In genomic region chr5:136961334-136961982, GRCm38 (mm10) we compare ENCODE assay signal across 8 mouse cellular contexts. TPM values are rescaled to one million over a fixed set of nuclear protein-coding genes. Genes with fewer than 3 reads are reported as not detected.
DNase-seq lines count a peak whose midpoint lies in the region; ATAC-seq and TF ChIP-seq lines count a peak whose summit lies in the region.

No protein-coding gene starts in this region.

- peak overlapping the region; percentile 80 for H3K4me2 ChIP-seq in heart, embryonic 14.5 days (ENCODE audit: low read length)
- H3K4me2 ChIP-seq in forebrain, embryonic 15.5 days (replicated peaks) = peak overlapping the region; percentile 91
- peak overlapping the region; percentile 67 for H3K4me2 ChIP-seq in limb, embryonic 15.5 days
- peak overlapping the region; percentile 69 for H3K4me2 ChIP-seq in stomach, embryonic 15.5 days

- H3K4me1 ChIP-seq in heart, embryonic 14.5 days (ENCODE audit: control insufficient read depth in 2 of 2, insufficient read depth in 2 of 2, low read length in 2 of 2) = peaks cover 9 to 28% of the 10 kb centered on the region in 2 experiments
- H3K4me1 ChIP-seq in MEL (ENCODE audit: control insufficient read depth in 1 of 2, insufficient read depth in 2 of 2, low read length in 2 of 2) = peaks cover 3 to 25% of the 10 kb centered on the region in 2 experiments; a peak in 3 of 4 replicates
- peaks cover 19% of the 10 kb centered on the region for H3K4me1 ChIP-seq in forebrain, embryonic 15.5 days
- H3K4me1 ChIP-seq in limb, embryonic 15.5 days = peaks cover 22% of the 10 kb centered on the region
- peaks cover 31% of the 10 kb centered on the region for H3K4me1 ChIP-seq in stomach, embryonic 15.5 days

- H3K27me3 ChIP-seq in heart, embryonic 14.5 days (ENCODE audit: control insufficient read depth, insufficient read depth, low read length) = no peaks in the 10 kb centered on the region
- H3K27me3 ChIP-seq in MEL (ENCODE audit: control insufficient read depth in 1 of 2, insufficient read depth in 2 of 2, low read length in 2 of 2) = no peaks in the 10 kb centered on the region
- no peaks in the 10 kb centered on the region for H3K27me3 ChIP-seq in forebrain, embryonic 15.5 days
- H3K27me3 ChIP-seq in limb, embryonic 15.5 days = no peaks in the 10 kb centered on the region
- no peaks in the 10 kb centered on the region for H3K27me3 ChIP-seq in stomach, embryonic 15.5 days (replicated peaks)

- peak overlapping the region; percentile 68 to 94 for H3K4me3 ChIP-seq in heart, embryonic 14.5 days (ENCODE audit: control insufficient read depth in 1 of 2, insufficient read depth in 1 of 2, low read depth in 1 of 2, low read length in 2 of 2)
- H3K4me3 ChIP-seq in MEL (ENCODE audit: control insufficient read depth in 1 of 2, insufficient read depth in 1 of 2, low read depth in 2 of 2, low read length in 2 of 2) = peak overlapping the region; percentile 80
- H3K4me3 ChIP-seq in forebrain, embryonic 15.5 days = peak overlapping the region; percentile 84
- peak overlapping the region; percentile 69 for H3K4me3 ChIP-seq in limb, embryonic 15.5 days
- H3K4me3 ChIP-seq in stomach, embryonic 15.5 days (replicated peaks) = peak overlapping the region; percentile 63

- H3K36me3 ChIP-seq in heart, embryonic 14.5 days (ENCODE audit: control insufficient read depth, insufficient read depth, low read length) = peaks cover 37% of the 10 kb centered on the region
- H3K36me3 ChIP-seq in MEL (ENCODE audit: control insufficient read depth in 1 of 2, insufficient read depth in 2 of 2, low read length in 2 of 2) = peaks cover 0 to 22% of the 10 kb centered on the region in 2 experiments; a peak in 3 of 4 replicates
- H3K36me3 ChIP-seq in forebrain, embryonic 15.5 days = peaks cover 37% of the 10 kb centered on the region
- H3K36me3 ChIP-seq in limb, embryonic 15.5 days = peaks cover 37% of the 10 kb centered on the region
- peaks cover 23% of the 10 kb centered on the region for H3K36me3 ChIP-seq in stomach, embryonic 15.5 days

- no peak for TF ChIP-seq CTCF in MEL (IDR thresholded peaks at IDR 0.05 in 2 of 3, conservative IDR thresholded peaks at IDR 0.05 in 1 of 3; ENCODE audit: control insufficient read depth in 1 of 3, insufficient read depth in 1 of 3, low read depth in 2 of 3, low read length in 3 of 3, poor library complexity in 1 of 3, severe bottlenecking in 1 of 3)

- H3K79me2 ChIP-seq in MEL (ENCODE audit: control insufficient read depth, insufficient read depth, low read length, poor library complexity) = peaks cover 11% of the 10 kb centered on the region

- no peak for DNase-seq in heart, adult 18-20 months
- DNase-seq in MEL (ENCODE audit: low read depth, low spot score) = no peak
- DNase-seq in retina, embryonic 14.5 days (ENCODE audit: low spot score) = no peak

- no peaks in the 10 kb centered on the region for H3K9me3 ChIP-seq in heart, embryonic 14.5 days (ENCODE audit: control insufficient read depth, low read length)
- no peaks in the 10 kb centered on the region for H3K9me3 ChIP-seq in MEL (replicated peaks; ENCODE audit: insufficient read depth, low read length)
- no peaks in the 10 kb centered on the region for H3K9me3 ChIP-seq in forebrain, embryonic 15.5 days
- H3K9me3 ChIP-seq in limb, embryonic 15.5 days = no peaks in the 10 kb centered on the region
- H3K9me3 ChIP-seq in stomach, embryonic 15.5 days = no peaks in the 10 kb centered on the region

- no peak for TF ChIP-seq EP300 in MEL (IDR thresholded peaks at IDR 0.05; ENCODE audit: low read depth in 1 of 2, low read length in 2 of 2)

- TF ChIP-seq RAD21 in MEL (IDR thresholded peaks at IDR 0.05; ENCODE audit: low read depth, low read length) = no peak

- peak overlapping the region; percentile 82 to 89 for H3K27ac ChIP-seq in heart, embryonic 14.5 days (replicated peaks in 1 of 2; ENCODE audit: control insufficient read depth in 1 of 2, insufficient read depth in 1 of 2, low read depth in 2 of 2, low read length in 2 of 2)
- peak overlapping the region; percentile 5; the same call in 1 of the 2 replicates for H3K27ac ChIP-seq in MEL (ENCODE audit: control insufficient read depth, low read depth, low read length)
- H3K27ac ChIP-seq in forebrain, embryonic 15.5 days (replicated peaks) = peak overlapping the region; percentile 92
- peak overlapping the region; percentile 87 for H3K27ac ChIP-seq in limb, embryonic 15.5 days
- H3K27ac ChIP-seq in stomach, embryonic 15.5 days = peak overlapping the region; percentile 82

- ATAC-seq in heart, embryonic 14.5 days (ENCODE audit: insufficient number of reproducible peaks, insufficient read depth, low FRiP score, low read depth) = no peak
- ATAC-seq in forebrain, embryonic 15.5 days (replicated peaks) = no peak; the same call in 1 of the 2 replicates
- ATAC-seq in limb, embryonic 15.5 days (ENCODE audit: insufficient number of reproducible peaks, low FRiP score, low TSS enrichment, low read depth) = 0 out of 2 replicates have a peak, but pooled peaks have one; percentile 11
- ATAC-seq in stomach, embryonic 15.5 days (ENCODE audit: insufficient read depth, low FRiP score, low read depth) = no peak
- no peak for ATAC-seq in frontal cortex, adult (ENCODE audit: low TSS enrichment)

- peak overlapping the region; percentile 82 for H3K9ac ChIP-seq in heart, embryonic 14.5 days (ENCODE audit: low read length)
- peak overlapping the region; percentile 57 for H3K9ac ChIP-seq in MEL (ENCODE audit: control insufficient read depth, low read depth, low read length, poor library complexity, severe bottlenecking)
- H3K9ac ChIP-seq in forebrain, embryonic 15.5 days (replicated peaks) = peak overlapping the region; percentile 79
- peak overlapping the region; percentile 69 for H3K9ac ChIP-seq in limb, embryonic 15.5 days
- H3K9ac ChIP-seq in stomach, embryonic 15.5 days = peak overlapping the region; percentile 43; the same call in 1 of the 2 replicates

- no peak for TF ChIP-seq POLR2A in MEL (IDR thresholded peaks at IDR 0.05; ENCODE audit: control insufficient read depth in 1 of 2, insufficient read depth in 1 of 2, low read depth in 1 of 2, low read length in 2 of 2, poor library complexity in 1 of 2)

- WGBS in heart, embryonic 14.5 days = 25% methylated on average over 5 of the region's 5 CpGs
- WGBS in forebrain, embryonic 15.5 days = 26% methylated on average over 5 of the region's 5 CpGs
- WGBS in limb, embryonic 15.5 days = 28% methylated on average over 5 of the region's 5 CpGs
- 28% methylated on average over 5 of the region's 5 CpGs for WGBS in stomach, embryonic 15.5 days

RNA-seq across cellular contexts. Expression of gene Cldn15, which starts 5.0 kb away (rescaled TPM):
- polyA plus RNA-seq in heart, embryonic 14.5 days (2014; fragmentation: Nextera tagmentation; extraction: Ambion mirVana) = 5.3 TPM in 2 replicates
- total RNA-seq in heart, adult 18-20 months (2021) = 1 to 10 TPM; 5.1 to 8.4 TPM
- 1.0 and 1.2 TPM in 2 replicates for total RNA-seq in MEL (2012; rRNA removed)
- 1 to 10 TPM in 1 of 2 experiments, not detected in 1; 2.1 TPM for polyA plus RNA-seq in MEL (2012; ENCODE audit: insufficient read depth in 1 of 2, insufficient read length in 2 of 2, low read depth in 1 of 2, low replicate concordance in 2 of 2, missing spikeins in 1 of 2)
- 0.10 and 0.28 TPM in 2 replicates for polyA plus RNA-seq in forebrain, embryonic 15.5 days (2015; fragmentation: Nextera tagmentation; extraction: Ambion mirVana)
- polyA plus RNA-seq in limb, embryonic 15.5 days (2015; fragmentation: Nextera tagmentation; extraction: Ambion mirVana) = 0.15 and 1.0 TPM in 2 replicates
- 8.9 and 10.8 TPM in 2 replicates for polyA plus RNA-seq in stomach, embryonic 15.5 days (2015; fragmentation: Nextera tagmentation; extraction: Ambion mirVana)

RNA-seq across cellular contexts. Expression of gene Fis1, which starts 8.4 kb away (rescaled TPM):
- polyA plus RNA-seq in heart, embryonic 14.5 days (2014; fragmentation: Nextera tagmentation; extraction: Ambion mirVana) = 284 and 314 TPM in 2 replicates
- total RNA-seq in heart, adult 18-20 months (2021) = 100 to 1,000 TPM; 190 to 205 TPM
- 151 and 164 TPM in 2 replicates for total RNA-seq in MEL (2012; rRNA removed)
- 100 to 1,000 TPM in 1 of 2 experiments, not detected in 1; 184 TPM for polyA plus RNA-seq in MEL (2012; ENCODE audit: insufficient read depth in 1 of 2, insufficient read length in 2 of 2, low read depth in 1 of 2, low replicate concordance in 2 of 2, missing spikeins in 1 of 2)
- 336 and 351 TPM in 2 replicates for polyA plus RNA-seq in forebrain, embryonic 15.5 days (2015; fragmentation: Nextera tagmentation; extraction: Ambion mirVana)
- 228 and 240 TPM in 2 replicates for polyA plus RNA-seq in limb, embryonic 15.5 days (2015; fragmentation: Nextera tagmentation; extraction: Ambion mirVana)
- polyA plus RNA-seq in stomach, embryonic 15.5 days (2015; fragmentation: Nextera tagmentation; extraction: Ambion mirVana) = 246 and 259 TPM in 2 replicates

RNA-seq across cellular contexts. Expression of gene Plod3, which starts 25.4 kb away (rescaled TPM):
- polyA plus RNA-seq in heart, embryonic 14.5 days (2014; fragmentation: Nextera tagmentation; extraction: Ambion mirVana) = 36.7 and 38.3 TPM in 2 replicates
- total RNA-seq in heart, adult 18-20 months (2021) = 10 to 100 TPM; 33.2 to 35.8 TPM
- total RNA-seq in MEL (2012; rRNA removed) = 47.3 and 56.0 TPM in 2 replicates
- polyA plus RNA-seq in MEL (2012; ENCODE audit: insufficient read depth in 1 of 2, insufficient read length in 2 of 2, low read depth in 1 of 2, low replicate concordance in 2 of 2, missing spikeins in 1 of 2) = 10 to 100 TPM in 1 of 2 experiments, not detected in 1; 62.8 TPM
- 28.8 and 35.6 TPM in 2 replicates for polyA plus RNA-seq in forebrain, embryonic 15.5 days (2015; fragmentation: Nextera tagmentation; extraction: Ambion mirVana)
- polyA plus RNA-seq in limb, embryonic 15.5 days (2015; fragmentation: Nextera tagmentation; extraction: Ambion mirVana) = 61.4 and 73.5 TPM in 2 replicates
- 44.8 and 46.8 TPM in 2 replicates for polyA plus RNA-seq in stomach, embryonic 15.5 days (2015; fragmentation: Nextera tagmentation; extraction: Ambion mirVana)

RNA-seq across cellular contexts. Expression of gene Znhit1, which starts 26.4 kb away (rescaled TPM):
- polyA plus RNA-seq in heart, embryonic 14.5 days (2014; fragmentation: Nextera tagmentation; extraction: Ambion mirVana) = 77.0 and 83.5 TPM in 2 replicates
- total RNA-seq in heart, adult 18-20 months (2021) = 10 to 100 TPM; 62.6 to 67.4 TPM
- 51.8 and 56.6 TPM in 2 replicates for total RNA-seq in MEL (2012; rRNA removed)
- 100 to 1,000 TPM in 1 of 2 experiments, not detected in 1; 123 TPM for polyA plus RNA-seq in MEL (2012; ENCODE audit: insufficient read depth in 1 of 2, insufficient read length in 2 of 2, low read depth in 1 of 2, low replicate concordance in 2 of 2, missing spikeins in 1 of 2)
- 123 and 129 TPM in 2 replicates for polyA plus RNA-seq in forebrain, embryonic 15.5 days (2015; fragmentation: Nextera tagmentation; extraction: Ambion mirVana)
- 96.7 and 106 TPM in 2 replicates for polyA plus RNA-seq in limb, embryonic 15.5 days (2015; fragmentation: Nextera tagmentation; extraction: Ambion mirVana)
- polyA plus RNA-seq in stomach, embryonic 15.5 days (2015; fragmentation: Nextera tagmentation; extraction: Ambion mirVana) = 90.6 and 94.3 TPM in 2 replicates

RNA-seq across cellular contexts. Expression of gene Ift22, which starts 53.5 kb away (rescaled TPM):
- polyA plus RNA-seq in heart, embryonic 14.5 days (2014; fragmentation: Nextera tagmentation; extraction: Ambion mirVana) = 37.5 and 45.9 TPM in 2 replicates
- 10 to 100 TPM in 1 of 2 experiments, 1 to 10 TPM in 1; 8.9 to 10.0 TPM for total RNA-seq in heart, adult 18-20 months (2021)
- 15.6 and 19.8 TPM in 2 replicates for total RNA-seq in MEL (2012; rRNA removed)
- polyA plus RNA-seq in MEL (2012; ENCODE audit: insufficient read depth in 1 of 2, insufficient read length in 2 of 2, low read depth in 1 of 2, low replicate concordance in 2 of 2, missing spikeins in 1 of 2) = 10 to 100 TPM in 1 of 2 experiments, not detected in 1; 78.1 TPM
- polyA plus RNA-seq in forebrain, embryonic 15.5 days (2015; fragmentation: Nextera tagmentation; extraction: Ambion mirVana) = 116 and 124 TPM in 2 replicates
- 56.2 and 60.5 TPM in 2 replicates for polyA plus RNA-seq in limb, embryonic 15.5 days (2015; fragmentation: Nextera tagmentation; extraction: Ambion mirVana)
- 59.5 and 62.3 TPM in 2 replicates for polyA plus RNA-seq in stomach, embryonic 15.5 days (2015; fragmentation: Nextera tagmentation; extraction: Ambion mirVana)

Comparison
In these comparisons a context has a peak if more than half of its experiments do, and no peak if none do; other contexts are left out.
1. H3K27ac ChIP-seq: peak in every context shown above with its lines; median percentile 92 in forebrain, embryonic 15.5 days; 87 in limb, embryonic 15.5 days; 86 in heart, embryonic 14.5 days; 82 in stomach, embryonic 15.5 days; 5 in MEL.